Mouse (Mus musculus): ENCODE results near the gene Adamts8. TPM values are rescaled to one million over a fixed set of nuclear protein-coding genes. Genes with fewer than 3 reads are reported as not detected.
A peak's percentile ranks its signal among the peaks of the same experiment; 100 is the strongest.

Adamts8 gene
- total RNA-seq (2021), result 1 to 10 TPM; 4.1 to 4.5 TPM
- long read RNA-seq, experiment 1, transcript Adamts8-201 (9 exons, 3,631 nt), result major isoform, 6 of 11 reads
- long read RNA-seq, experiment 1, partial matches to known transcripts, result 5 of 11 reads
- long read RNA-seq, experiment 1, other reads (novel, unspliced or antisense), result 0 of 11 reads
- long read RNA-seq, experiment 2, partial matches to known transcripts, result 0 of 3 reads
- long read RNA-seq, experiment 2, other reads (novel, unspliced or antisense), result 1 of 3 reads

DNA sequence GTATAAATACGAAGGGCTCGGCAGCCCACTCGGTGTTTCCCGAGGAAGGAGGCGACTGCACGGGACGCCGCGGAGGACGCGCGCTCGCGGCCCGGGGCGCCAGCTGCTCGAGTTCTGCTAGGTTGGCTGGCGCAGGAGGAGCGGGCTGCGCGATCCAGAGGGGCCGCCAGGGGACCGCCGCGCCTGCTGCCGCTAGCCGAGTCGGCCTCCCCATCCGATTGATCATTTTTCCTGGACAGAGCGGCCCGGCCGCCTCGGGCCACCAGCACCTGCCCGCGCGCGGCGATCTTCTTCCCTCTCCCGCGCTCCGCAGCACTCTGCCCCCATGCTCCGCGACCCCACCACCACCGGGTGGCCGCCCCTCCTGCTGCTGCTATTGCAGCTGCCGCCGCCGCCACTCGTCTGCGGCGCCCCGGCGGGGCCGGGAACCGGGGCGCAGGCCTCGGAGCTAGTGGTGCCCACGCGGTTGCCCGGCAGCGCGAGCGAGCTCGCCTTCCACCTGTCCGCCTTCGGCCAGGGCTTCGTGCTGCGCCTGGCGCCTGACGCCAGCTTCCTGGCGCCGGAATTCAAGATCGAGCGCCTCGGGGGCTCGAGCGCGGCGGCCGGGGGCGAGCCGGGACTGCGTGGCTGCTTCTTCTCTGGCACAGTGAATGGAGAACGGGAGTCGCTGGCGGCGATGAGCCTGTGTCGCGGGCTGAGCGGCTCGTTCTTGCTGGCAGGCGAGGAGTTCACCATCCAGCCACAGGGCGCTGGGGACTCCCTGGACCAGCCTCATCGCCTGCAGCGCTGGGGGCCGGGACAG, at the start of gene Adamts8:
Gene Adamts8, plus strand, starts transcription at position 51 of the 802 bp plus-strand sequence.
- peak; percentile 24 to 58 for DNase-seq (ENCODE audit: low spot score in 2 of 2)

DNA sequence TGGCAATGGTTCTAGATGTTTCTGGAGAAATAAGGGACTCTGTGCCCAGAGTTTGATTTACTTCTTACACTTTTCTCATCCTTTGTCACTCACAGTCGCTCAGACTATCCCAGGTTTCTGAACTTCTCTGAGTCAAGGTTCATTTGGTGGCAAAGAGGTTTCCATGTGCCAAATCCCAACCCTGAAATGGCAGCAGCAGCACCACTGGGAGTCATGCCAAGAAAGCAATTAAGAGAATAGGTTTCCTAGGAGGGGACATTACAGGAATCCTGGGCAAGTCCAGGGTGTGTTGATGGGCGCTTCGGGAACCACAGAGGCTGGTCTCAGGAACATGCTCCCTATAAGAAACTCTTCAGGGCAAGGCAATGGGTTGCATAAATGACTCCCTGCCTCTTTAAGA, 46.7 kb upstream of the Adamts8 start:
- no peak for DNase-seq (ENCODE audit: low spot score in 2 of 2)

DNA sequence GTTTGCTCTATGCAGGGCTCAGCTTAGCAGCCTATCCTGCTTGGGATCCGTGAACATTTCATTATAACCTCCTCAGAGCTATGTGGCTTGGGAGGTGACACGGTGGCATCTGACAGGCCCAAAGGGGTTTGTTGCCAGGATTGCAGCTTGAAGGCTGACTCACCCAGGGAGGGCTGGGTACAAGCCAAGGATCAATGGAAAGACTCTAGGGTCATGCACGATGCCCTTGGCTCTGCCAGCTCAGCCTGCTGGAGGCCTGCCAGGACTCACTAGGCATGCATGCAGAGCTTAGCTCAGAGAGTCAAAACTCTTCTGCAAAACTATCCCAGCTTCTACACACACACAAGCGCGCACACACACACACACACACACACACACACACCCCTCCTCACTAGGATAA, 45.6 kb upstream of the Adamts8 start:
- DNase-seq (ENCODE audit: low spot score in 2 of 2), result peak; percentile 24 to 42

DNA sequence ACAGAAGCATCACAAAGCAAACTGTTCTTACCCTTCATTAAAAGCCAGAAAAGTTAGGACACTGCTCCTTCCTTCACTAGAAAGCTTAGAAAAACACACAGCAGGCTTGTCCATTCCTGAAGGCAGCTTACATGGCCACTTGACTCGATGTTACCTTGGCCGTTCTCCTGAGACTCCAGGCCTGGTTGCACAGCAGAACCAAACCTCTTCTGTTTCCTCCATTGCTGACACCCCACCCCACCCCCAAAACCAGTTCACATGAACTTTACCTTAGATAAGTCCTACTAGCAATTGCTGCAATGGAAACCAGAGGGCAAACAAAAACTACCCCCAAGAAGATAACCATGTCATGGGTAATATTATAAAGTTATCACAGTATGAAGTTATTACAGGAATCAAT, 45.2 kb upstream of the Adamts8 start:
- DNase-seq (ENCODE audit: low spot score in 2 of 2), result no peak

DNA sequence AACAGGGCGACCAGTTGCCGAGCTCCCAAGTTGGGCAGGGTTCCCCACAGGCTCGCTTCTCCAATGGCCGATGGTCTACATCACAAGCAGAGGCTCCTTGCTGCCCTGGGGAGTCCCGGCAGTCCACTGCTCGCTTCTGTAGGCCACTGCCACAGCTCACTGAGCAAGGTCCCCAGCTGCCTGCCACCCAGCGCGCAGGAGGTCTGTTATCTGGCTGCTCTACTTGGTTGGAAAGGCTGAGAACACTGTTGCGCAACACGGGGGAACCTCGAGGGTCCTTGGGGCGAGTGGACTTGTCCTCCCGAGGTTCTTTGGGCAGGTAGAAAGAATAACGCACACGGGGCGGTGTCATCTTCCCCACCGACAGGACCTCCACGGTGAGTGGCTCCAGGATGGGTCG, 40.2 kb upstream of the Adamts8 start:
- no peak for DNase-seq (ENCODE audit: low spot score in 2 of 2)

DNA sequence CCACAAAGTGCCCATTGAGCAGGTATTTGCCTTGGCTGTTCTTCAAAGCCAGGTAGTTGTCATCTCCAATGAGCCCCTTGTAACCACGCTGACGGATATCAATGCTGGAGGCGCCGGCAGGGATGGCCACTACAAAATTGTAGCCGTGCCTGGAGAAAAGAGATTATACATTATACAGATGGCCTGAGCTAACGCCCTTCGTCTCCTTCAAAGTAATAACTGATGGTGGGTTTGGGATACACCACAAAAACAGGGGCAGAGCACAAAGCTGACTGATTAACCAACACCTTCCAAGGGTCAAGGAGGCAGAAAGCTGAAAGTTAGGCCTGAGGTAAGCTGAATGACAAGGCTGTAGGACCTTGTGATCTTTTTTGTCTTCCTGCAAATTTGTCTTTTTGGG, 39.7 kb upstream of the Adamts8 start:
- DNase-seq (ENCODE audit: low spot score in 2 of 2), result no peak

DNA sequence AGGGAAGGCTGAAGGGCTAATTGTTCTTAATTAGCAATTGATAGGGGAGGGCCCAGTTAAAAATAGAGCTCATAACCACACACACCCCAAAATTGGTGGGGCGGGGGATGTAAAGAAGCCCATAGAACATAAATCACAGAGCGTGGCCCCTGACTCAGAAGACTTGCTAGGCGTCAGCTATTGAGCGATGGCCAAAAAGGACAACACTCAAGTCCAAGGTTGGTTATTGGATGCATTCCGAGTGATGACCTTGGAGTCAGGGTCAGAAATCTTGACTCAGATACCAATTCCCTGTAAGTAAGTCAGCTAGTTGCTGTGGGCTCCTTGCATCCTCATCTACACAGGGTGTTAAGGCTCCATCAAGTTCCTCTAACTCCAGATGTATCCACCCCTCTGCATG, 39.1 kb upstream of the Adamts8 start:
- DNase-seq (ENCODE audit: low spot score in 2 of 2), result no peak

DNA sequence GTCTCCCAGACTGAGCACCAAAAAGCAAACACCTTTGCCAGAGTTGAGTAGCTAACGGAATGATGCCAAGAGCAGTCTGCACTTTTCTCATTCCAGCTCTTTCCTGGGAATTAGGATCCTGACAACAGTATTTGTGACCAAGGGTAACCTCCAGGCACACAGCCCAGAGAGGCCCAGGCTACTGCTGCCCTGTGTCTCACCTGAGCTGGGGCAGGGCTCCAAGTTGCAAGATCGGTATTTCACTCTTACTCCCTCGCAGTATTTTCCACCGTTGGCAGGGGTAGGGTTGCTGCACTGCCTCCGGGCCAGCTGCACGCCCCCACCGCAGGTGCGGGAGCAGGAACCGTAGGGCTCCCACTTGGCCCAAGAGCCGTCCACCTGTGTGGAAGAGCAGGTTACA, 36.5 kb upstream of the Adamts8 start:
- no peak for DNase-seq (ENCODE audit: low spot score in 2 of 2)

DNA sequence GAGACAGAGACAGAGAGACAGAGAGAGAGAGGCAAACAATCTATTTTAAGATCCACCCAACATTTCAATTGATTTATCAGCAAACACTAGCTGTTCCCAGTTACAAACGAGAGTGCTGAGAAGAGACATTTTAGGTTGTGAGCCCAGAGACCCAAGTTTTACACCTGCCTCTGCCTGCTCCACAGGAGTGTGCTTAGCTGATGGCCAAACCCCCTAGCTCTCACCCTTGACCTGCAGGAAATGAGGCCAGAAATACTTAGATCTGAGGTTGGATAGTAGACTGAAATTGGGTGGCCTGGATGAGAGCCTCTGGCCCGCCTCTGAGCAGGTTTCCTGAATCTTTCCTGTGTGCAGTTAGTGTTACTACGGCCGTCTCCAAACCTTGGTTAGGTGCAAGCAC, 35.9 kb upstream of the Adamts8 start:
- DNase-seq (ENCODE audit: low spot score in 2 of 2), result no peak

DNA sequence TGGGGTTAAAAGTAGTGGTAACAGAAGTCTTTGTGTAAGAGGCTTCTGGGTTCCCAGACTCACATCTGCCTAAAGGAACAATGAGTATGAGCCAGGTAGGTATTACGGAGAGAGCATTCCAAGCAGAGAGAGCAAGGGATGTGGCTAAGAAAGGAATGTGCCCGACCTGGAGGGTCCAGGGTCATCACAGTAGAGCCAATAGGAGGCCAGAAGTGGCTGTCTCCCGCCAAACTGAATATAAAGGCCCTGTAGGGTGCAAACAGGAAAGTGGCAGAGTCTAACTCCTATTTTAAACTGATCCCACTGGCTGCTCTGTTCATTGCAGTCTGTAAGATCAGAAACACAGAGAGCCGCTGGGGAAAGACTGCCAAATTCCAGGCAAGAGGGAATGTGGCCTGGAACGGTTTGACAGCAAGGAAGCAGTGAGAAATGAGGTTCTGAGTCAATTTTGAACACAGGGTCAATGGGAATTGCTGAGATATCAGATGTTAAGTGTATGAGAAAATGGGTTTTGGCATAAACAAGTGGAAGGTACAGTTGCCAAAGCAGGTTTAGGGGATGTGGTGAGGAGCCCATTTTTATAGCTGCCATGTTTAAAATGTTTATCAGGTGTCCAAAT, 34.6 kb upstream of the Adamts8 start:
- DNase-seq (ENCODE audit: low spot score in 2 of 2), result no peak

DNA sequence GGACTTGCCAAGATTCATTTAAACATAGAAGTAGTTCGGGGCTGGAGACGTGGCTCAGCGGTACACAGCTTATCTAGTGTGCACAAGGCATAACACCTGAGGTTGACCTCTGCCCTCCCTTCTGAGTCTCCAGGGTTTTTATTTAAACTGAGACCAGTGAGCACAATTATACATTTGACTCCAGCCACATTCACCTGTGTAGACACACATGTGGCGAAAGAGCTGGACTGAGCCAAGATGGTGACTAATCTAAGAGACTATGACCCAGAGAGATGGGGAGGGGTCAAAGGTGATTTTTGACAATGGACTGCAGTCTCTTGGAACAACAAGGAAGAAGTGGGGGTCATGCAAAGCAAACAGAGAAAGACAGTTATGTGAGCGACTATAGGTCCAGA, 34.1 kb upstream of the Adamts8 start:
- no peak for DNase-seq (ENCODE audit: low spot score in 2 of 2)

DNA sequence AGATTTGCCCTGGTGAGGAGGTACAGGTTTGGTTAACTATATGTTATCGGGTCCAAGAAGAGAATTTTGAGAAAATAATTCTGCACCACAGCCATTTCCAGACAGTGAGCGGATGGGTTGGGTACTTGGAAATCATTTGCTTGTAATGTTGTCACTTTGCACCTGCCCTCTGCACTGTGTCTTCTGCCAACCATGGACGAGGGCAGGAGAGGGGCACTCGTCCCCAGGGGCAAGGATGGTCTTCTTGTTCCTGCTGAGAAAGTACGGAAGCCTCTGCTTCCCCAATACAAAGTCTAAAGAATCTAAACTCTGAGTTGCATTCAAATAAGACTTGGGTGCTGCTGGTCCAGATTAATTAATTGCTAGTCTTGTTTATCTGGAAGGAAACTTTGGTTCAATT, 33.4 kb upstream of the Adamts8 start:
- no peak for DNase-seq (ENCODE audit: low spot score in 2 of 2)

DNA sequence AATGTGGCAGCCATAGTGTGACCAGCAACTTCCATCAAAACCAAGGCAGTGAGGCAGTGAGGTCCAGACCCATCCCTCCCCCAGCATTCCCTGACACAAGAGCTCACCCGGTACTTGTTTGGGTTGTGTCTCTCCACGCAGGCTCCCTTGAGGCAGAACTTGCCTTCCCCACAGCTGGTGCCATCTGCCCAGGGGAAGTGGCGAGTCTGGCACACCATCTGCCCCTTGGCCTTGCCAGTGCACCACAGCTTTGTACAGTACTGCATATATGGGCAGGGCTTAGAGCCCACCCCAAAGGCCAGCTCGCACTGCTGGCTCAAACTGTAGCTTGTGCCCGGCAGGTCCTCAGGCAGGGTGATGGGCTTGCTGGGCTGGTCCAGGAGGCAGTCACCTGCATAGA, 31.9 kb upstream of the Adamts8 start:
- no peak for DNase-seq (ENCODE audit: low spot score in 2 of 2)

DNA sequence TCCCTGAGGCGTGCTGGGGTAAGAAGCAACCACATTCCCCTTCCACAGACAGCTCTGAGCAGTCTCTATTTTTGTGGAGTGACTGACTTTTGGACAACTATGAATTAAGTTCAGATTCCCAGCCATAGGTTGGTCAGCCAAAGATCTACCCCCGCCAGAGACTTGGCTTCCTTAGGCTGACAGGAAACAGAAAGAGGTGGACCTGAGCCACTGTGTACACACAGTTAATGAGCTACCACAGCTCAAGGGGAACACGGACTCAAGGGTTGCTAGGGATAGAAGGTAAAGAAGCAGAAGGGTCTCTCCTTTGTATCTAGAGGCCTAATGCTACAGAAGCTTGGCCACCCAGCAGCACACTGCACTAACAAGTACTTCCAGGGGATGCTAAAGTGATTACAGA, 30.2 kb upstream of the Adamts8 start:
- DNase-seq (ENCODE audit: low spot score in 2 of 2), result no peak

DNA sequence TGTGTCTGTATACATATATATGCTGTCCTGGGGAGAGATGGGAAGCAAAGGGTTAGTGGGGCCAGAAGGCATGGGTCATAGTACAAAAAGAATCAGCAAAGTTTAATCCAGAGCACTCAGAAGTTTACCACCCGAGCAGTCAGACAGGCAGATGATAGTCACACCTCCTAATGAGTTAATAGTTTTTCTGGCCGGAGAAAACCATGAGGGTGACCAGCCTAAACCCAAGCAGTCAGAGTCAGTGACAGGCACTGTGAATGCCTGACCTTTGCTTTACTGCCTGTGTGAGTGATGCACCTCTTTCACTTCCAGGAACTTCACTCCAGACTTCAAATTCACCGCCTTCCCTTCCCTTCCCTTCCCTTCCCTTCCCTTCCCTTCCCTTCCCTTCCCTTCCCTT, 28.9 kb upstream of the Adamts8 start:
- DNase-seq (ENCODE audit: low spot score in 2 of 2), result no peak

DNA sequence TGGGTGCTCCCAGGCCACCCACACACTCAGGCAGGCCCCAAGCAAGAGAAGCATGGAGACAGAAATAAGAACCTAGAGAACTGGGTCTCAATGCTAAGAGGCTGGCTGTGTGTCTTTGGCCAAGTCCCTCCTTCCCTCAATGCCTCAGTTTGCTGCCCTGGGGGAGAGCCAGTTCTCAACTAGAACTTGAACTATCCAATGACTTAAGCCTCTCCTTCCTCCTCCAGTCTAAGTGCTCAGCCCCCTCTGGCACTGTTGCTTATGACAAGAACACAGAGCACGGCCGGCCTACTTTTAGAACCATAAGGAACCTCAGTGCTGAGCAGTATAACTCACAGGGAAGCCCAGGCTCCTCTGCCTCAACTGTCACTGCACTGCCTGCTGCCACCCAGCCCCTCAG, 28.1 kb upstream of the Adamts8 start:
- DNase-seq (ENCODE audit: low spot score in 2 of 2), result no peak

DNA sequence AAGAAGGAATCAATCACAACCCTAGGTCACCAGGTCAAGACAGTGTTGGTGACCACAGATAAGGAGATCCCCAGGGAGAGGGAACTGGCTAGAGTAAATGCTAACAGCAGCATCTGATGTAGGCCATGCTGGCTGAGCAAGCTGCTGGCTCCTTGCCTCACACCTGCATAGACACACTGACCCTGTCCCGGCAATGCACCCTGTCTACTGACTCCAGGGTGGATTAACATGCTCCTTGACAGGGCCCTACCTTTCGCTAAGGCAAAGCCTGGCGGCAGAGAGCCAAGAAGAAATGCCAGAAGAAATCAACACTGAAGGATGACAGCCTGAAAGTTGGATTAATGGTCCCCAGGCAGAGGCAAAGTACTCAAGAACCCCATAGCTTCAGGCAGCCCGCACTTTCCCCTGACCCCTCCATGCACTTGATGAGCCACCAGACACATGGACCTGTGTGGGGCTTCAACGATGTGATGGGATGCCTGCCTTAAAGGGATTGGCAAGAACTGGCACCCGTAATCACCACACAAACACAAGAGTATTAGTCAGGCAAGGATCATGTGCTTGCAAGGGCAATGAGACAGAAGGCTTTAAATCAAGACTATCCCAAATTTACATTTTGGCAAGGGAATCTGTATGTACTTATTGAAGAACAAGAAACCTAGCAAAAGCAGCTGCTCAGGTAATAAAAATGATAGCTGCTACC, 25.9 kb upstream of the Adamts8 start:
- DNase-seq (ENCODE audit: low spot score in 2 of 2), result no peak

DNA sequence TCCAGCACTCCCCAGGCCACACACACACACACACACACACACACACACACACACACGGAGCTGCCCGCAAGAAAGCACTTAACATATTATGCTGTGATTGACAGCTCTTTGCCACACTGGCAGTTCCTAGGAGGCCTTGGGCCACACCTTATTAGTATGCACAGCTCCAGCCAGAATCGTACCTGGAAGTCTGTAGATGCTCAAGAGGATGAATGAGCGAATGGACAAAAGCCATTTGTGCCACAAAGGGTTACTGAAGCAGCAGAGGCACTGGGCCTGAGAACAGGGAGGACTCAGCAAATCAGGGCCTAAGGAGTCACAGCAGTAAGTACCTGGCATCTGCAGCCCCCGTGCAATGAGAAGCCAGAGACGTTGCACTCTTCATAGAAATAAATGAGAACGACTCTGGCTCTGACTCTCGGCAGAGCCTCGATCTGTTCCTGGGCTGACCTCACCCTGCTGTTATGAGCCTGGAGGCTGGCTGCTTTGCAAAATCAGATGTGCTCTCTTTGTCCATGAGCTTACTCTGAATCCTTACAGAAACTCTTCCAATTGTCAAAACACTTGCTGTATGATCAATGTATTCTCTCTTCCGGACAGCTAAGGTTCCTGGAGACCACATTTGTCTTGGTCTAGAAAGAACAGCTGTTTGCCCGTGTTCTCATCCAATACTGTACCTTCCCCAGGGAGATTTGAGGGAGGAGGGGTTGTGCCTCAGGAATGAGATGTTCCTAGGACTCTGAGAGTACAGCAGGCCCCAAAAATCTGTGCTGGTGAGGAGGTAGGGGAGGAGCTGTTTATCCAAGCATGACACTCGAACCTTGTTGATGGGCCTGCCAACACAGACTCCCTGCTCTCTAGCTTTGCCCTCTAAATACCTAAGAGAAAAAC, 23.7 kb upstream of the Adamts8 start:
- no peak for DNase-seq (ENCODE audit: low spot score in 2 of 2)

DNA sequence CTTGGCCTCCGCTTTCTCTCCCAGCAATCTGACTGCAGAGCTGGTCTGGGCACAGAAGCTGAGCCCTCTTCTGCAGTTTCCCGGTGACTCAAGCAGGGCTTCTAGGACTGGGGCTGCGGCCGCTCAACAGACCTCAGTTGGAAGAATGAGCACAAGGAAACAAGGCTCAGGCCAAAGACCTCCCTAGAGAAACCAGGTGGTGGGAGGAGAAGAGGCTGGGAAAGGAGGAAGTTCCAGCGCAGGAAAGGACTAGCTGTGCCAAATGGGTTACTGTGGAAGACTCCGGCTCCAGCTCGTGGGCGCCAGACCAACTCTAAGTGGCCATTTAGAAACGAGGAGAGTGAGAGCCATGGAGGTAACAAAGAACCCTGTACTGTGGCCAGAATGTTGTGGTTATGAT, 22.7 kb upstream of the Adamts8 start:
- DNase-seq (ENCODE audit: low spot score in 2 of 2), result no peak

DNA sequence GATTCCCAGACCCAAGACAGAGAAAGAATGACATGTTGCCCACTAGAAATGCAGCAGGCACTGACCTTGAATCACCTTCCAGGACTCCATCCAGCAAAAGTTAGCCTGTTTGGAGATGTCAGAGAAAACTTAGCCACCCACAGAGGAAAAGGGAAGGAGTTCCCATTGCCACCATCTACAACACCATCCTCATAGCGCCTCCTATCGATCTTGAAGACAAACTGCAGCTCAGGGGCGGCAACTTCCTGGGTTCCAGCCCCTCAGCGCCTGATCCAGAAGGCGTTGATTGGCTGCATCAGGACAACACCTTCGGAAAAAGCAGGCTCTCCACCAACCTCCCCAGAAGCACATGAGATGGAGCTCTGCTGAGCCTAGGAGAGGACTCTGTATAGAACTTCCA, 21.6 kb upstream of the Adamts8 start:
- no peak for DNase-seq (ENCODE audit: low spot score in 2 of 2)
